Mouse (Mus musculus): ENCODE measurements around the gene U2af2. TPM values are rescaled to one million over a fixed set of nuclear protein-coding genes. Genes with fewer than 3 reads are reported as not detected.

The U2af2 gene
- total and polyA plus RNA-seq, 2 experiments from 2014 or later = 38.0 to 99.1 TPM

DNA sequence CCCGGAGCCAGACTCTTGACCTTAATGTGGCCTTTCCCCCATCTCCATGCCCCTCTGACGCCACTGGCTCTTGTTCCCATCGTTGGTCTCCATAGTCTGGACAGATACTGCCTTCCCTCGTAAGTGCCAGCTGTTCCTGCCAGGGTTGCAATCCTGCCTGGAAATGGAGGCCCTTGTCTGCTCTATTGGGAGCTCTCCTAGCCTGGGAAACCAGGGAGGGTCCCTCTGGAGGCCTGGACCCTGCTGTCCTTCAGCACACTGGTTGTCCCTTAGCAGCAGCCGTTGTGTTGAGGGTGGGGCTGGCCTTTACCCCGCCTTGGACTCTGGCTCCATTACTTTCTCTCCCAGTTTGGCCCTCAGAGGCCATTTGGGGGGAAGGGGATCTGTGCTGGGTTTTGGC, 30.4 kb downstream of the U2af2 start:
- H3K27me3 ChIP-seq (ENCODE audit: control insufficient read depth, insufficient read depth, low read length) = no peaks in the 10 kb centered on the region
- ATAC-seq (ENCODE audit: insufficient read depth, low read depth) = no peak
- H3K9ac ChIP-seq (replicated peaks; ENCODE audit: low read depth, low read length) = no peak overlapping the region
- no peak overlapping the region for H3K4me3 ChIP-seq (ENCODE audit: low read depth, low read length)
- TF ChIP-seq EP300 (IDR thresholded peaks at IDR 0.05; ENCODE audit: low read depth) (no peak), CTCF (IDR thresholded peaks at IDR 0.05; ENCODE audit: low read depth) (no peak)
- no peak overlapping the region for H3K27ac ChIP-seq (ENCODE audit: low read depth)
- no peak overlapping the region for H3K4me2 ChIP-seq (ENCODE audit: low read depth, low read length)
- no peaks in the 10 kb centered on the region for H3K9me3 ChIP-seq (replicated peaks; ENCODE audit: control insufficient read depth, low read length)
- no peak for DNase-seq (ENCODE audit: low spot score)
- 71% methylated on average over 6 of the region's 6 CpGs for WGBS
- H3K36me3 ChIP-seq (replicated peaks; ENCODE audit: control insufficient read depth, insufficient read depth, low read length) = peaks cover 72% of the 10 kb centered on the region
- H3K4me1 ChIP-seq (ENCODE audit: control insufficient read depth, insufficient read depth) = no peaks in the 10 kb centered on the region

DNA sequence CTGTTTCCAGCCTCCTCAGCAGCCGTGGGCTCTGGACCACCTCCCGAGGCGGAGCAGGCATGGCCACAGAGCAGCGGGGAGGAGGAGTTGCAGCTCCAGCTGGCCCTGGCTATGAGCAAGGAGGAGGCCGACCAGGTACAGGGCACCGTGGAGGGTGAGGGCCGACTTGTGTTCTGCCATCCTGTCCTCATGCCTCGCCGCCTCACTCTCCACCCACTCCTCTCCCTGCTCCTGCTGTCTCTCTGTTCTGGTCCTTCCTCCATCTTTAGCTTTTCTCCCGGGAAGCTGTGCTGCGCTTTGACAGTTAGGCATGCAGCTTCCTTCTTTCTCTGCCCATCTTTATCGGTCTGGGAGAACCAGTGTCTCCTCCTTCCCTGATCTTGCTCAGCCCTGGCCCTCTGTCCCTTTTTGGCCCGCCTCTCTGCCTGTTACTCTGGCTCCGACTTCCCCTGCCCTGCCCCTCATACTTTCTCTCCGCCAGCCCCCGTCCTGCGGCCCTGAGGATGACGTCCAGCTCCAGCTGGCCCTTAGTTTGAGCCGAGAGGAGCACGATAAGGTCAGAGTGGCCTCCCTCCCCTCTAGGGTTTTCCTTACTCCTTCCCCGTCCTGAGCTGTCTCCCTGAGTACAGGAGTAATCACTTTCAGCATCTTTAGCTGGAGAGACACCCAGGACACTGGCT, 31.0 kb downstream of the U2af2 start:
- no peak for TF ChIP-seq CTCF (IDR thresholded peaks at IDR 0.05; ENCODE audit: low read depth)
- TF ChIP-seq EP300 (IDR thresholded peaks at IDR 0.05; ENCODE audit: low read depth) = no peak
- no peak overlapping the region for H3K4me2 ChIP-seq (ENCODE audit: low read depth, low read length)
- H3K9ac ChIP-seq (replicated peaks; ENCODE audit: low read depth, low read length) = no peak overlapping the region
- no peaks in the 10 kb centered on the region for H3K4me1 ChIP-seq (ENCODE audit: control insufficient read depth, insufficient read depth)
- H3K36me3 ChIP-seq (replicated peaks; ENCODE audit: control insufficient read depth, insufficient read depth, low read length) = peaks cover 75% of the 10 kb centered on the region
- no peak overlapping the region for H3K27ac ChIP-seq (ENCODE audit: low read depth)
- H3K9me3 ChIP-seq (replicated peaks; ENCODE audit: control insufficient read depth, low read length) = no peaks in the 10 kb centered on the region
- DNase-seq (ENCODE audit: low spot score) = no peak
- H3K27me3 ChIP-seq (ENCODE audit: control insufficient read depth, insufficient read depth, low read length) = no peaks in the 10 kb centered on the region
- ATAC-seq (ENCODE audit: insufficient read depth, low read depth) = no peak
- H3K4me3 ChIP-seq (ENCODE audit: low read depth, low read length) = no peak overlapping the region
- 75% methylated on average over 21 of the region's 21 CpGs for WGBS

DNA sequence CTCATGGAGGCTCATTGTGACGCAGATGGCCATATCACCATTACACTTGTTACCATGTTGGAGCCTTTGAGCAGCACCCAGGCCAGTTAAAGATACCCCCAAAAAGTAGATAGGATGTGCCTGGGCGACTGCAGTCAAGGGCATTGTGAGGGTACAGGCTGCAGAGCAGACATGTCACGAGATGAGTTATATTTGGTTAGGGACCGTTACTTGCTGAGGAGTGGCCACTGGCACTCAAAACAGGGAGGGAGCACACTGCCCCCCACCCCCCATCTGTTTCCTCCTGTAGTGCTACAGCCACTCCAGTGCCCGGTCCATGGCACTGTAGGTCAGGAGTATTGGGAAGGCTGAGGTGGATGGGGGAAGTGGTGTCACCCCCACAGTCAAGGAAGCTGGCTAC, 36.8 kb downstream of the U2af2 start:
- 60% methylated on average over 5 of the region's 5 CpGs for WGBS
- no peak overlapping the region for H3K9ac ChIP-seq (replicated peaks; ENCODE audit: low read depth, low read length)
- H3K4me1 ChIP-seq (ENCODE audit: control insufficient read depth, insufficient read depth) = no peaks in the 10 kb centered on the region
- H3K9me3 ChIP-seq (replicated peaks; ENCODE audit: control insufficient read depth, low read length) = no peaks in the 10 kb centered on the region
- peak overlapping the region; percentile 30; the same call in 1 of the 2 replicates for H3K27ac ChIP-seq (ENCODE audit: low read depth)
- no peak for DNase-seq (ENCODE audit: low spot score)
- no peaks in the 10 kb centered on the region for H3K27me3 ChIP-seq (ENCODE audit: control insufficient read depth, insufficient read depth, low read length)
- TF ChIP-seq CTCF (IDR thresholded peaks at IDR 0.05; ENCODE audit: low read depth) = no peak
- TF ChIP-seq EP300 (IDR thresholded peaks at IDR 0.05; ENCODE audit: low read depth) = peak; percentile 46; the same call in 1 of the 2 replicates
- no peak for ATAC-seq (ENCODE audit: insufficient read depth, low read depth)
- no peak overlapping the region for H3K4me2 ChIP-seq (ENCODE audit: low read depth, low read length)
- no peak overlapping the region for H3K4me3 ChIP-seq (ENCODE audit: low read depth, low read length)
- peaks cover 48% of the 10 kb centered on the region for H3K36me3 ChIP-seq (replicated peaks; ENCODE audit: control insufficient read depth, insufficient read depth, low read length)

DNA sequence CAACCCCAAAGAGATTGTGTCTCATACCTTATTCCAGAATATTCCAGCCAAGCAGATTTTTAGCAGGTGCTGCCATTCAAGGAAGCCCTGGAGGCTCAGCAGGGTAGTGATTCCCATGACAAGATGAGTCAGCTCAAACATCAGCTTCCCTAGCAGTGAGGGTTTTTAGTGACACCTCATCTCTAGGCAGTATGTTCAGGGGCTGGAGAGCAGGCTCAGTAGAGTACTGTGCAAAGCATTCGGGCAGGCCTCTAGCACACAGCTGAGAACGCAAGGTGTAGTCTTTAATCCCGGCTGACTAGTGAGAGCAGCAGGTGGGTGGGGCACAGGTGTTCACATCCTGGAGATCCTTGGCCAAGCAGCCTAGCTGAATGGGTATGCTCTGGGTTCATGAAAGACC, 37.9 kb downstream of the U2af2 start:
- Histone ChIP-seq H3K4me3 (ENCODE audit: low read depth, low read length) (no peak overlapping the region), H3K4me1 (ENCODE audit: control insufficient read depth, insufficient read depth) (no peaks in the 10 kb centered on the region), H3K27ac (ENCODE audit: low read depth) (no peak overlapping the region), H3K4me2 (ENCODE audit: low read depth, low read length) (no peak overlapping the region), H3K27me3 (ENCODE audit: control insufficient read depth, insufficient read depth, low read length) (no peaks in the 10 kb centered on the region), H3K9me3 (replicated peaks; ENCODE audit: control insufficient read depth, low read length) (no peaks in the 10 kb centered on the region), H3K9ac (replicated peaks; ENCODE audit: low read depth, low read length) (no peak overlapping the region), H3K36me3 (replicated peaks; ENCODE audit: control insufficient read depth, insufficient read depth, low read length) (peaks cover 38% of the 10 kb centered on the region)
- no peak for DNase-seq (ENCODE audit: low spot score)
- no peak for ATAC-seq (ENCODE audit: insufficient read depth, low read depth)
- no peak for TF ChIP-seq EP300 (IDR thresholded peaks at IDR 0.05; ENCODE audit: low read depth)
- TF ChIP-seq CTCF (IDR thresholded peaks at IDR 0.05; ENCODE audit: low read depth) = no peak
- WGBS = 74% methylated on average over 3 of the region's 3 CpGs

DNA sequence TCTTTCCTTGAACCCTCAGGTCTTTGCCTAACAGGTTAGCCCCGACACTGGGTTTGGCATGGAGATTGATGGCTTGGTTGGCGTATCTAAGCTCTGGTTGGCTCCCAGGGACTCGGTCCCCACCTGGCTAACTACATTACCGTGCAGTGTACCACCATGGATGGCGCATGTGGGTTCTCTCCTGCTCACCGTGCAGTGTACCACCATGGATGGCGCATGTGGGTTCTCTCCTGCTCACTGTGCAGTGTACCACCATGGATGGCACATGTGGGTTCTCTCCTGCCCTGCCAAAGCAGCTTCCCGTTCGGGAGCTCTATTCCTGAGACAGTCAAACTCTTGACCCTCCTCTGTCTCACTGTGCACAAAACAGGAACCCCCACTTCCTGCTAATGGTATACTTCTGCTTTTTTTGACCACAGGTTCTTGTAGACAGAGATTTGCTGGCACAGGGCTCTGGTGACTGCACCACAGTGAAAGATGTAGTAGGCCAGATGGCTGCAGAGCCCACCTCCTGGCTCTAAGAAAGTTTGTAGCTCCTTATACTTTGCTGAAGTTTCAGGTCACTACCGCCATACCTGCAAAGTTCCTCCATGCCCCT, 39.2 kb downstream of the U2af2 start:
- H3K4me2 ChIP-seq (ENCODE audit: low read depth, low read length) = no peak overlapping the region
- ATAC-seq (ENCODE audit: insufficient read depth, low read depth) (no peak), DNase-seq (ENCODE audit: low spot score) (no peak)
- H3K36me3 ChIP-seq (replicated peaks; ENCODE audit: control insufficient read depth, insufficient read depth, low read length) = peaks cover 24% of the 10 kb centered on the region
- no peak for TF ChIP-seq CTCF (IDR thresholded peaks at IDR 0.05; ENCODE audit: low read depth)
- TF ChIP-seq EP300 (IDR thresholded peaks at IDR 0.05; ENCODE audit: low read depth) = no peak
- H3K27ac ChIP-seq (ENCODE audit: low read depth) = no peak overlapping the region
- no peak overlapping the region for H3K4me3 ChIP-seq (ENCODE audit: low read depth, low read length)
- no peaks in the 10 kb centered on the region for H3K27me3 ChIP-seq (ENCODE audit: control insufficient read depth, insufficient read depth, low read length)
- no peaks in the 10 kb centered on the region for H3K4me1 ChIP-seq (ENCODE audit: control insufficient read depth, insufficient read depth)
- H3K9ac ChIP-seq (replicated peaks; ENCODE audit: low read depth, low read length) = no peak overlapping the region
- WGBS = 79% methylated on average over 10 of the region's 10 CpGs
- no peaks in the 10 kb centered on the region for H3K9me3 ChIP-seq (replicated peaks; ENCODE audit: control insufficient read depth, low read length)

Measured in heart, postnatal 0 days (tissue).